Mouse (Mus musculus): ENCODE measurements around the gene Galnt9.

Gene Galnt9

DNA sequence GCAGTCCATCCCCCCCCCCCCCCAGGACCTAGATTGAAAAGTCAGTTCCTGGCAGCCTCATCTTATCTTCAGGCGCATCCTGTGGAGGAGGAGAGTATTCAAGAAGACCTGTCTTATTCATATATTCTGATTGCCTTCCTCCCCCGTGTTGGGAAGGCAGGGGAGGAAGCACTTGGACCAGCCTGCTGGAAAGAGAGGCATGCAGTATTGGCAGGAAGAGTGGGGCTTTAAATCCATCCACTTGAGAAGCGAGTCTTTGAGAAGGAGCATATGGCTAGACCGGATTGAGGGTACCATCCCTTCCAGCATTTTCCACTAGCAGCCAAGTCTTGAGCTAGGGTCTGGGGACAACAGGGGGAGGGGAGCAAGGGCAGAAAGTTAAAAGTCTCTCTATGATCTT lies 20.9 kb upstream of the Galnt9 start:
- in situ Hi-C loops (cut with MboI; ENCODE audit: low pct_unique_long_range_greater_than_20kb in 1 of 2, low sequenced_read_pairs in 2 of 2, unreplicated experiment in 1 of 2): loop anchor here in 1 of 2 experiments (25.0 kb wide), 1 partner anchor 161 kb away; no protein-coding TSS in a partner anchor

- in situ Hi-C loops (cut with MboI; ENCODE audit: low pct_unique_long_range_greater_than_20kb in 1 of 2, low sequenced_read_pairs in 2 of 2, unreplicated experiment in 1 of 2): no loop called here
Measured at GRCm38 (mm10) chr5:110525701-110526100, 18.5 kb upstream of the Galnt9 start.

DNA sequence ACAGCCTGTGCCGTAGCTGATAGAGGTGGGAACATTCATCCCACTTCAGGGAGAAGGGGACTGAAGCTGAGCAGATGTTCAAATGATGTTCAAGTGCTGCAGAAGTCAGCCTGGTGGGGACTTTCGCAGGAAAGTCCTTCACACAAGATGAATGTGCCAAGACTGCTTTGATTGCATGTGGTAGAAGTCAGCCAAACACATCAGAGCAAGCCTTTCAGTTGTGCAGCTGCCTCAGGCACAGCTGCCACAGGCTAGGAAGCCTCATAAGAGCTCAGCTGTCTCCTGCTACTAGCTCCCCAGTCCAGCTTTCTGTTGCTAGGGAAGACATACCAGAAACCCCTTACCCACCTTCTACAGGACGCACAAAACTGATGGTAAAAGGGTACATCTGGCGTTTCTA lies 17.6 kb upstream of the Galnt9 start:
- in situ Hi-C loops (cut with MboI; ENCODE audit: low pct_unique_long_range_greater_than_20kb in 1 of 2, low sequenced_read_pairs in 2 of 2, unreplicated experiment in 1 of 2): no loop called here

GRCm38 (mm10) chr5:110531091-110531490 lies 13.1 kb upstream of the Galnt9 start:
- in situ Hi-C loops (cut with MboI; ENCODE audit: low pct_unique_long_range_greater_than_20kb in 1 of 2, low sequenced_read_pairs in 2 of 2, unreplicated experiment in 1 of 2): no loop called here

DNA sequence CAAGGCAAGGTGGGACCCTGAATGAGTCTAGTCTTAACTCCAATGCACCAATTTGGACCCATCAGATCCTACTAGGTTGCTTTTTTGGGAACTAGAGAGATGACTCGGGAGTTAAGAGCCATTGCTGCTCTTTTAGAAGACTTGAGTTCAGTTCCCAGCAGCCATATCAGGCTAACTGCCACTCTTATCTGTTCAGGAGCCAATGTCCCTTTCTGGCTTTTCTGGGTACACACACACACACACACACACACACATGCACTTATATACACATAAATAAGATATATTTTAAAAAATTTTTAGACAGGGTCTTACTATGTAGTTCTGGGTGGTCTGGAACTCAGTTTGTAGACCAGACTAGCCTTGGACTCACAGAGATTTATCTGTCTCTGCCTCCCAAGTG lies 9.8 kb upstream of the Galnt9 start:
- in situ Hi-C loops (cut with MboI; ENCODE audit: low pct_unique_long_range_greater_than_20kb in 1 of 2, low sequenced_read_pairs in 2 of 2, unreplicated experiment in 1 of 2): no loop called here

DNA sequence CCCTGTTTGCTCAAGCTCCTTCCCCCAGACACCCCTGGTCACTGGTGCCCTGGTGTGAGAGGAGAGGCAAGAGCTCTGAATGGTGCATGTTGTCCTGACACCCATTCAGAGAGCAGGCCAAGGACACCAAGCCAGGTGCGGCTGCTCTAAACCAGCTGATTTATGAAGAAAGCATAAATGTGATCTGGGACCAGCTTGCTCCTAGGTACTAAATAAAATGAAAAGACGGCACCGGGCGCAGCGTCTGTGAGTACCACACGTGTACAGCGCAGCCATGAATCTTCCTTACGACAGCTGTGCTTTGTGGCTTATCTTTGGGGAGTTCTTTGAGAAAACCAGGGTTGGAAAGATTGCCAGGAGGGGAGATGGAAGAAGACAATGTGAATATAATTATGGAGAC lies 8.2 kb upstream of the Galnt9 start:
- in situ Hi-C loops (cut with MboI; ENCODE audit: low pct_unique_long_range_greater_than_20kb in 1 of 2, low sequenced_read_pairs in 2 of 2, unreplicated experiment in 1 of 2): no loop called here

- in situ Hi-C loops (cut with MboI; ENCODE audit: low pct_unique_long_range_greater_than_20kb in 1 of 2, low sequenced_read_pairs in 2 of 2, unreplicated experiment in 1 of 2): no loop called here
Measured at GRCm38 (mm10) chr5:110540947-110541346, 3.2 kb upstream of the Galnt9 start.

DNA sequence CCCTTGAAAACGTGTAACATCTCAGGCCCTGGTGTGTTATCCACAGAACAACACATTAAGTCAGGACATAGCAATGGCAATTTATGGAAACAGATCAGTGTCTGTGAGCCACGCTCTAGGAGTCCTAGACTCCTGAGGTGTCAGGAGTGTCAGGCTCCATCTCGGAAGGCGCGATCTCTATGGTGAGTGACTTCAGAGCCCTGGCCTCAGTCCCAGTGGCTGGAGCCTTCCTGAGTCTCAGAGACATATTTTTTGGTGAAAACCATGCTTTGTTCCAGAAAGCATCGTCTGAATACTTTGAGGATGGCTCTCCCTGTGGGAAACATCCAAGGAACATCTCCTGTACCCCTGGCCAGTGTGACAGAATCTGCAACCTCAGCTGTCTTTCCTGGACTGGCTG lies 2.7 kb upstream of the Galnt9 start:
- in situ Hi-C loops (cut with MboI; ENCODE audit: low pct_unique_long_range_greater_than_20kb in 1 of 2, low sequenced_read_pairs in 2 of 2, unreplicated experiment in 1 of 2): no loop called here

DNA sequence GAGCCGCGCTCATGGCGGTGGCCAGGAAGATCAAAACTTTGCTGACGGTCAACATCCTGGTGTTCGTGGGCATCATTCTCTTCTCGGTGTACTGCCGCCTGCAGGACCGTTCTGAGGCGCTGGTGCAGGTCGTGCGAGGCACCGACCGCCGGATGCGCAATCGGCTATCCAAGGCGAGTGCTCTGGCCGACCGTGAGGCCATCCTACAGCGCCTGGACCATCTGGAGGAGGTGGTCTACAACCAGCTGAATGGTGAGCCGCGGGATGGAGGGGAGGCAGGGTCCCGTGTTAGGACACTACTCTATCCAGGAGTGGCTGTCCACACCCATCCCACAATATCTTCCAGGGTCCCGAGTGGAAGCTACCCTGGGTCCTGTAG lies 525 bp downstream of the Galnt9 start:
- in situ Hi-C loops (cut with MboI; ENCODE audit: low pct_unique_long_range_greater_than_20kb in 1 of 2, low sequenced_read_pairs in 2 of 2, unreplicated experiment in 1 of 2): no loop called here

DNA sequence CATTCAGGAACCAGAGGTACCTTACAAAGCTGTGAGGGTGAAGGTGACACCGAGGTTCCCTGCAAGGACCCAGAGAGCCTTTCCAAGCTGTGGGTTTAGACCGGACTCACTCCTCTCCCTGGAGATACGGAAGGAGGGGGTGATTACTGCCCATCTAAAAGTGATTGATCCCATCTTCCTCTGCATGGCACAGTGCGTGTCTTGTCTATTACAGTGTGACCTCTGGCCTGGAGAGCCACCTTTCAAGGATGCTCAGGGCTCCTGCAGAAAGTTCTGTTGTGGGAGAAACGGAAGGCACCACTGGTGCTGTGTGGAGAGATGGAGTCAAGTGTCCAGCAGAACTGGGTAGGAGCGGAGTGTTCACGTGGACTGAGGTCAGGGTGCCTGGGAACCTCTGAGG lies 1.2 kb downstream of the Galnt9 start:
- in situ Hi-C loops (cut with MboI; ENCODE audit: low pct_unique_long_range_greater_than_20kb in 1 of 2, low sequenced_read_pairs in 2 of 2, unreplicated experiment in 1 of 2): no loop called here

- in situ Hi-C loops (cut with MboI; ENCODE audit: low pct_unique_long_range_greater_than_20kb in 1 of 2, low sequenced_read_pairs in 2 of 2, unreplicated experiment in 1 of 2): no loop called here
Measured at GRCm38 (mm10) chr5:110546136-110546535, 2.0 kb downstream of the Galnt9 start.

- in situ Hi-C loops (cut with MboI; ENCODE audit: low pct_unique_long_range_greater_than_20kb in 1 of 2, low sequenced_read_pairs in 2 of 2, unreplicated experiment in 1 of 2): no loop called here
Measured at GRCm38 (mm10) chr5:110546726-110547406, 2.7 kb downstream of the Galnt9 start.

GRCm38 (mm10) chr5:110548446-110548845 lies 4.3 kb downstream of the Galnt9 start:
- in situ Hi-C loops (cut with MboI; ENCODE audit: low pct_unique_long_range_greater_than_20kb in 1 of 2, low sequenced_read_pairs in 2 of 2, unreplicated experiment in 1 of 2): no loop called here

GRCm38 (mm10) chr5:110550189-110550588 lies 6.0 kb downstream of the Galnt9 start:
- in situ Hi-C loops (cut with MboI; ENCODE audit: low pct_unique_long_range_greater_than_20kb in 1 of 2, low sequenced_read_pairs in 2 of 2, unreplicated experiment in 1 of 2): no loop called here

DNA sequence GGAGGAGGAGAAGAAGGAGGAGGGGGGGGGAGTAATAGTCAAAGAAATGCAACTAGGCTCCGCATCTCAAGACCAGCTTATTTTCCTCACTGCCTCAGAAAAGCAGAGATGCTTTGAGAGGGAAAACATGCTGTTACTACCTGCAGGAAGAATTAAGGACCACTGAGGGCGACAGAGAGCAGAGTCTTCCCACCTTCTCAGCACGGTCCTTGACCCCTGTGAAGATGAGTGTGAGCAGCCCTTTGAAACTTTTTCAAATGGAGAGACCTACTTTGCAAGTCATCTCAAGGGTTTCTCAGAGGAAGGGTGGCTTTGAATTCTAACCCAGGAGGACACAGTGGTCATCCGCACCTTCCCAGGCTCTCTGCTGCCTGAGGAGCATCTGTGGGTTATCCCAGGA lies 6.7 kb downstream of the Galnt9 start:
- in situ Hi-C loops (cut with MboI; ENCODE audit: low pct_unique_long_range_greater_than_20kb in 1 of 2, low sequenced_read_pairs in 2 of 2, unreplicated experiment in 1 of 2): no loop called here

- in situ Hi-C loops (cut with MboI; ENCODE audit: low pct_unique_long_range_greater_than_20kb in 1 of 2, low sequenced_read_pairs in 2 of 2, unreplicated experiment in 1 of 2): no loop called here
Measured at GRCm38 (mm10) chr5:110552005-110552404, 7.8 kb downstream of the Galnt9 start.

DNA sequence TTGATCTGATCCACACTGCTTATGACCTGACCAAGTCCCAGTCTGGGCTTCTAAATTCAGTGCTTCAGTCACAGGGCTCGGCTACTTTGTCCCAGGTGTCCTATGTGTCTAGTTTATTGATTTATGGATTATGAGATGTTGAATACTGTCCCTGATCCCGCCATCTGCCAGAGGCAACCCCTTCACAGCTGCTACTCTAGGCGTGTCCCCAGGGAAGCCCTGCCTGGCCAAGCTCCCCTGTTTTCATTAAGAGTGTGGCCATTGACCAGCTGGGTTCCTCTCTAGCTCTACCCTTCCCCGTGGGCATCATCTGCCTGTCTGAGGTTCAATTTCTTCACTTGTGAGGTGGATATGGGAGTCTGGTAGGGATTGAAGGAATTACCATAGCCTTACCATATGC lies 9.2 kb downstream of the Galnt9 start:
- in situ Hi-C loops (cut with MboI; ENCODE audit: low pct_unique_long_range_greater_than_20kb in 1 of 2, low sequenced_read_pairs in 2 of 2, unreplicated experiment in 1 of 2): no loop called here

DNA sequence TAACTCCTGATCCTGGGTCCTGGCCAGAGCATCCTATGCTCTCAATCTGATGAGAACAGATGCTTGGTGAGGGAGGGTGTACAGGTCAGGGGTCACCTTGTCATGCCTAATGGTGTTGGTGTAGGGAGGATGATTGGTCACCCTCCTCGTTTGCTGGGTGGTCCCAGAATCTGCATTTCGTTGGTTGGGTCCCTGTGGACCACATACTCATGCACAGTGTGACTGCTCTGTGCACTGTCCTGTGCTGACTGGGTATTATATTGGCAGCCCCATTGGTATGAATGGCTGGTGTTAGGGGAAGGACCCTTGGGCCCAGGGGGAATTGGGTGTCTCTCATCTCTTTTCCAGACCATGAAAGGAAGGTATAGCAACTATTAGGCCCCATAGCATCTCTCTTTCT lies 11.0 kb downstream of the Galnt9 start:
- in situ Hi-C loops (cut with MboI; ENCODE audit: low pct_unique_long_range_greater_than_20kb in 1 of 2, low sequenced_read_pairs in 2 of 2, unreplicated experiment in 1 of 2): no loop called here

DNA sequence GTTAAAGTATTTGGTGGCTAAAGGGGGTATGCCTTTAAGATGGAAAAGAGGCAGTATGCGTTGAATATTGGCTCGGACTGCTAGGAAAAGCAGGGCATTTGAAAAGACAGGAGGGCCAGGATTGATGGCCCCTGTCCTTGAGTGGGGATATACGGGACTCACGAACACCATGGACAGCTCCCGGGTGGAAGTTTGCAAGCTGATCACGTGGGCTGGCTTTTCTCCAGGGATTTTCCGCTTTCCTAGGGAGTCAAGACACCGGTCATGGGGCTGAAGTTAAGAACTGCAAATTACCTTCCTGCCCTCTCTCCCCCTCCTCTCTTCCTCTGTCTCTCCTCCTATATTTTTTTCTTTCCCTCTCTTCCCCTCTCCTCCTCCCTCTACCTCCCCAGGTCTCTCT lies 14.2 kb downstream of the Galnt9 start:
- in situ Hi-C loops (cut with MboI; ENCODE audit: low pct_unique_long_range_greater_than_20kb in 1 of 2, low sequenced_read_pairs in 2 of 2, unreplicated experiment in 1 of 2): no loop called here

DNA sequence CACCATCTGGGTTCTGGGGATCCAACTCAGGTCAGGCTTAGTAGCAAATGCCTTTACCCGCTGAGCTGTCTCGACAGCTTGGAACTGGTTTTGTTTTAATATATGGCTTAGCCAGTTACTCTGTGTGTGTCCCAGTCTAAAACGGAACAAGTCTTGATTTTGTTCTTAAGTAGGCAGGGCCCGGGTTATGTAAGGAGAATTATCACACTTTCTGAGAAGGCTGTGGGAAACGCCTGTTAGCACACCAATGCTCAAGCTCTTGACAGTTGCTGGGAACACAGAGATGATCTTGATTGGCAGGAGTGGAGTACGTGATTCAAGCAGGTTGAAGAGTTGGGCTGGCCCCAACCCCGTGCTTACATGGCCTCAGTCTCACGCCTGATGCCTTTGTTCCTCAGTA lies 15.5 kb downstream of the Galnt9 start:
- in situ Hi-C loops (cut with MboI; ENCODE audit: low pct_unique_long_range_greater_than_20kb in 1 of 2, low sequenced_read_pairs in 2 of 2, unreplicated experiment in 1 of 2): no loop called here

Data from mouse embryonic stem cell (cell line).